Mouse (Mus musculus): ENCODE results near the gene Btaf1. TPM values are rescaled to one million over a fixed set of nuclear protein-coding genes. Genes with fewer than 3 reads are reported as not detected.

Btaf1 gene
- 11.0 and 12.3 TPM in 2 replicates for polyA plus RNA-seq (2015; fragmentation: Nextera tagmentation; extraction: Ambion mirVana)

DNA sequence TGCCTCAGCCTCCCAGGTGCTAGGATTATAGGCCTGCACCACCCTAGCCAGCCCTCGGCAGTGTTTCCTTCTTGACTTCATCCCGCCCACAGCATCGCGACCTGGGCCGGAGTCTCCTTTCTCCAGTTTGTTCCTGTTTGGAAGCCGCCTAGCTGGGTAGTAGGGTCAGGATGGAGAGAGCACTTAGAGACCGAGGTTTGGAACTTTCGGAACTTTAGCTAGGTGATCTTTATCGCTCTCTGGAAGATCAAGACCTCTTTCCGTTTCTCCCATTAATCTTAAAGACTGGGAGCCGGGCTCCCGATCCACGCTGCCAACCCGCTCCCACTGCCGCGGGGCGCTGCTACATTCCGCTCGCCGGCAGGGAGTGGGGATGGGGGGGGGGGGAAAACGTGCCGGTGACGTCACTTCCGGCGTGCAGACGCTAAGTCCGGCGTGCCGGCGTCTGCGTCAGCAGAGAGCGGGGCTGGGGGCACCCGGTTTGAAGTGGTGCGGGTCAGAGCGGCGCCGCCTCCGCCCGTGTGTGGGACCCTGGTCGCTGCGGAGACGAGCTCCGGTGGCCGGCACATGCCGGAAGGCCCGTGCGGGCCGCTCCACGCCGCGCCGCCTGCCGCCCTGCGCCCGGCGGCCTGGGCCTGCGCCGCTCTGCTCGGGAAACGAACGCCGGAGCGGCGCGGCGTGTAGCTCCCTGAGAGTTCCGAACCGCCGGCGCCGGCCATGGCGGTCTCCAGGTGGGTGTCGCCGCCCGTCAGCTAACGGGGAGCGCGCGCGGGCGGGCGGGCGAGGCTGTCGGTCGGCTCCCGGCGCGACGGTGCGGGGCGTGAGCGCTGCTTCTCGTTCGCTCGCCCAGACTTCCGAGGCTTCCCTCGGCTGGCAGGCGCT, at the start of gene Btaf1:
TSS of gene Btaf1 (plus strand) at position 409 of the 882 bp plus-strand sequence.
- Histone ChIP-seq H3K9ac (peak within 1 kb of the TSS; percentile 89), H3K27me3 (no peaks in the 10 kb centered on the region), H3K4me1 (peaks cover 26% of the 10 kb centered on the region), H3K4me2 (peak within 1 kb of the TSS; percentile 87), H3K36me3 (ENCODE audit: poor library complexity, severe bottlenecking) (no peaks in the 10 kb centered on the region), H3K4me3 (peak within 1 kb of the TSS; percentile 95), H3K27ac (peak within 1 kb of the TSS; percentile 88), H3K9me3 (replicated peaks) (no peaks in the 10 kb centered on the region)
- ATAC-seq: peak; percentile 98
- under 1% methylated on average over 98 of the region's 98 CpGs for WGBS

DNA sequence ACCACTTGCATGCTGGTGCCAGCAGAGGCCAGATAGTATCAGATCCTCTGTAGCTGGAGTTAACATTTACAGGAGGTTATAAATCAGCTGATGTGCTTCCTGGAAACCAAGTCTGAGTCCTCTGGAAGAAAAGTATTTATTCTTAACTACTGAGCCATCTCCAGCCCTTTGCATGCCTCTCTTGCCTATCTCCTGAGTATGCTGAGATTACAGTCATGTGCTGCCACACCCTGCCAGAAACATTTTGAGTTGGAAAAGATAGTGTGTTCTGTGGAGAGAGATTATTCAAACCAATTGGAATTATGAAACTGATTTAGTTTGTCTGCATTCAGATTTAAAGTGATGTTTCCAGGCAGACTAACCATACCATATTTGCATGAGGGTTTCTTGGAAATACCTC, 48.5 kb upstream of the Btaf1 start:
- peaks cover 85% of the 10 kb centered on the region for H3K36me3 ChIP-seq (ENCODE audit: poor library complexity, severe bottlenecking)
- no peak for ATAC-seq

DNA sequence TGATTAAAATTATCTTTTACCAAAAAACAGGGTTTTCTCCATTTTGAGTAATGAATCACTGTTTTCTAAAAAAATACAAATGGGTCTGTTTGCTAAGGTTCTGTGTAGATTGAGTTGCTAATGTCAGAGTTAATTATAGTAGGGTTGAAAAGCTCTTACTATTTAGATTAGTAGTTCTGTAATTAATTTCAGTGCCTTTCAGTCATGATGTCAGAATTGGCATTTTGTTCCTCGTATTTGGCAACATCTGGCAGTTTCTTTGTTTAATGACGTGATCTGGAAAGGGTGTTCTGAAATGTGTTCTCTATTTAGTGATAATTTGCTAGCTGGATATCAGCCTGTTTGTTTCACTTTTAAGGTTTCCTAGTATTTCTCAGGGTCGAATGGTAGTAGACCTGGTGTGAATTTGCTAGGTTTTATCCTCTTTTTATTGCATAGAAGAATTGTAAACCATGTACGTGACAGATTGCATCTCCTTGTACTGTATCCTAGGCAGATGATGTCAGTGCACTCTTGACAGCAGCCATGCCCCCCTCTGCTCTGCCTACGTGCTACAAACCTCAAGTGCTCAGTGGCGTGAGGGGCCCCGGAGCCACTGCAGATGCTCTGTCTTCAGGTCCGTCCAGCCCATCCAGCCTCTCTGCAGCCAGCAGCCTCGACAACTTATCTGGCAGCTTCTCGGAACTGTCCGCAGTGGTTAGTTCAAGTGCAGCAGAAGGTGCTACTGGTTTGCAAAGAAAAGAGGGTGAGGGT, 47.0 kb upstream of the Btaf1 start:
- no peaks in the 10 kb centered on the region for H3K27me3 ChIP-seq
- H3K36me3 ChIP-seq (ENCODE audit: poor library complexity, severe bottlenecking): peaks cover 88% of the 10 kb centered on the region
- 0 out of 2 replicates have a peak, but pooled peaks cover 3% of the 10 kb centered on the region for H3K4me1 ChIP-seq
- no peaks in the 10 kb centered on the region for H3K9me3 ChIP-seq (replicated peaks)
- 74% methylated on average over 11 of the region's 11 CpGs for WGBS
- H3K9ac ChIP-seq: no peak overlapping the region
- ATAC-seq: peak; percentile 57; the same call in 1 of the 2 replicates
- no peak overlapping the region for H3K4me2 ChIP-seq
- H3K27ac ChIP-seq: no peak overlapping the region
- no peak overlapping the region for H3K4me3 ChIP-seq

More for the DNA sequence above, 48.5 kb upstream of the Btaf1 start:
- no peaks in the 10 kb centered on the region for H3K27me3 ChIP-seq
- H3K9me3 ChIP-seq (replicated peaks): no peaks in the 10 kb centered on the region
- H3K4me2 ChIP-seq: no peak overlapping the region
- H3K9ac ChIP-seq: no peak overlapping the region
- H3K4me1 ChIP-seq: 0 out of 2 replicates have a peak, but pooled peaks cover 3% of the 10 kb centered on the region
- H3K4me3 ChIP-seq: no peak overlapping the region
- no peak overlapping the region for H3K27ac ChIP-seq

- H3K27me3 ChIP-seq: no peaks in the 10 kb centered on the region
- H3K9ac ChIP-seq: no peak overlapping the region
- H3K27ac ChIP-seq: no peak overlapping the region
- H3K4me1 ChIP-seq: 0 out of 2 replicates have a peak, but pooled peaks cover 3% of the 10 kb centered on the region
- 77% methylated on average over 6 of the region's 6 CpGs for WGBS
- H3K4me2 ChIP-seq: no peak overlapping the region
- ATAC-seq: peak; percentile 24; the same call in 1 of the 2 replicates
- H3K36me3 ChIP-seq (ENCODE audit: poor library complexity, severe bottlenecking): peaks cover 89% of the 10 kb centered on the region
- H3K9me3 ChIP-seq (replicated peaks): no peaks in the 10 kb centered on the region
- H3K4me3 ChIP-seq: no peak overlapping the region
Measured at GRCm38 (mm10) chr19:36883119-36883518, 42.8 kb upstream of the Btaf1 start.

GRCm38 (mm10) chr19:36886316-36886715, 39.6 kb upstream of the Btaf1 start:
- no peak for ATAC-seq
- H3K4me3 ChIP-seq: no peak overlapping the region
- H3K4me2 ChIP-seq: no peak overlapping the region
- 73% methylated on average over 2 of the region's 2 CpGs for WGBS
- peaks cover 96% of the 10 kb centered on the region for H3K36me3 ChIP-seq (ENCODE audit: poor library complexity, severe bottlenecking)
- H3K27ac ChIP-seq: no peak overlapping the region
- H3K27me3 ChIP-seq: no peaks in the 10 kb centered on the region
- no peak overlapping the region for H3K9ac ChIP-seq
- H3K9me3 ChIP-seq (replicated peaks): no peaks in the 10 kb centered on the region
- no peaks in the 10 kb centered on the region for H3K4me1 ChIP-seq

- ATAC-seq: no peak
- H3K9ac ChIP-seq: no peak overlapping the region
- H3K27me3 ChIP-seq: no peaks in the 10 kb centered on the region
- no peaks in the 10 kb centered on the region for H3K4me1 ChIP-seq
- H3K9me3 ChIP-seq (replicated peaks): no peaks in the 10 kb centered on the region
- H3K4me2 ChIP-seq: no peak overlapping the region
- H3K36me3 ChIP-seq (ENCODE audit: poor library complexity, severe bottlenecking): peaks cover 90% of the 10 kb centered on the region
- no peak overlapping the region for H3K27ac ChIP-seq
- H3K4me3 ChIP-seq: no peak overlapping the region
- 85% methylated on average over 3 of the region's 3 CpGs for WGBS
Measured at GRCm38 (mm10) chr19:36887706-36888105, 38.2 kb upstream of the Btaf1 start.

DNA sequence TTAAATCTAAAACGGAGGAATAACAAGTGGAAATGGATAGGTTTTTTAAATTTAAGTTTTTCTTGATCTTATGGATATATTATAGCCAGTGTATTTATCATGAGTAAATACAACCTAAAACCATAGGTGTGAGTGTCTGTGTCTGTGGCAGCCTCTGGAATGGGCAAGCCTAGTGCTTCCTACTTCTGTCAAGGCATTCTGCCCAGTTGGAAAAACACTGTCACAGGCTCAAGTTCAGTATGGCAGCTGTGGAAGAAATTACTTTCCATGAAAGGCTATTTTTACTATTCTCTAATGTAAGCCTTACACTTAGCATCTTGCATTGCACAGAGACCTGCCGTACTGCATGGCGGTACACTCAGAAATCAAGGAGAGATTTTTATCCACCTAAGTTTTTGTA, 34.1 kb upstream of the Btaf1 start:
- Histone ChIP-seq H3K4me2 (no peak overlapping the region), H3K9me3 (replicated peaks) (no peaks in the 10 kb centered on the region), H3K9ac (no peak overlapping the region), H3K27ac (no peak overlapping the region), H3K4me1 (peaks cover 14% of the 10 kb centered on the region), H3K36me3 (ENCODE audit: poor library complexity, severe bottlenecking) (peaks cover 72% of the 10 kb centered on the region), H3K27me3 (no peaks in the 10 kb centered on the region), H3K4me3 (no peak overlapping the region)
- 96% methylated on average over 3 of the region's 3 CpGs for WGBS
- ATAC-seq: no peak

DNA sequence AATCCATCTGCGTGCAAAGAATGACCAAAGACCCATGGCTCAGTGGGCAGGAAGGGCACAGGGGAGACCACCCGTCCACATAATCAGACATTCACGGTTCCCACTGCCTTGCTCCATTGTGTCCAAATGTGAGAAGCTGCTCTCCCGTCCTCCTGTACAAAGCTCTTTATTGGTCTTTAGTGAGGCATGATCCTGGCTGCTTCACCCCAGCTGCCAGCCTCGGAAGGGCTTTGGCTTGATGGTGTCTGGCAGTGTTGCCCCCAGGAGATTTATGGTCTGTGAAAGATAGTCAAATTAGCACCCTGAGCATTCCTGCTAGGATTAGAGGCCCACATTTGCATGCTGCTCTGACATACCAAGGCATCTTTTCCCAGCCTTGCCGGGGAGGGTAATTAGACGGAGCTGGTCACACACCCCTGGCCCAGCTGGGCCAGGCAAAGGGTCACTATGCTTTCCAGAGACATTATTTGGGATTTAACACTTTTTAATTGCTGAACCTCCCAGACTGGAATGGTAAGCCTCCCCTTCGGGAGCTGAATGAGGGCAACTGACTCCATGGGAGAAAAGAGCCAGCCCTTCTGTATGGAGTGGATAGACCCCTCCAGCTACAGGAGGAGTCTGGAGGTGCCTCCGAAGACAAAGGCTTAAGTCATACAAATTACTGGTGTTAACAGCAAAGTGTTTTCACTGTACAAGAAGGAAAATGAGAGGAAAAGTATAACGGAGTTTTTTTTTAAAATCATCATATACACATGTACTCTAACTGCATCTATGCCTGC, 28.9 kb upstream of the Btaf1 start:
- Histone ChIP-seq H3K36me3 (ENCODE audit: poor library complexity, severe bottlenecking) (peaks cover 22% of the 10 kb centered on the region), H3K4me3 (no peak overlapping the region), H3K4me1 (peaks cover 22% of the 10 kb centered on the region), H3K27ac (peak overlapping the region; percentile 76), H3K9ac (peak overlapping the region; percentile 36; the same call in 1 of the 2 replicates), H3K27me3 (no peaks in the 10 kb centered on the region), H3K9me3 (replicated peaks) (no peaks in the 10 kb centered on the region), H3K4me2 (peak overlapping the region; percentile 3; the same call in 1 of the 2 replicates)
- 2% methylated on average over 10 of the region's 10 CpGs for WGBS
- ATAC-seq: peak; percentile 86

- Histone ChIP-seq H3K36me3 (ENCODE audit: poor library complexity, severe bottlenecking) (peaks cover 20% of the 10 kb centered on the region), H3K27ac (no peak overlapping the region; the same call in 1 of the 2 replicates), H3K4me1 (peaks cover 22% of the 10 kb centered on the region), H3K4me2 (no peak overlapping the region), H3K9ac (no peak overlapping the region), H3K9me3 (replicated peaks) (no peaks in the 10 kb centered on the region), H3K27me3 (no peaks in the 10 kb centered on the region), H3K4me3 (no peak overlapping the region)
- WGBS: 41% methylated on average over 9 of the region's 9 CpGs
- 0 out of 2 replicates have a peak, but pooled peaks have one; percentile 36 for ATAC-seq
Measured at GRCm38 (mm10) chr19:36897778-36898177, 28.1 kb upstream of the Btaf1 start.

DNA sequence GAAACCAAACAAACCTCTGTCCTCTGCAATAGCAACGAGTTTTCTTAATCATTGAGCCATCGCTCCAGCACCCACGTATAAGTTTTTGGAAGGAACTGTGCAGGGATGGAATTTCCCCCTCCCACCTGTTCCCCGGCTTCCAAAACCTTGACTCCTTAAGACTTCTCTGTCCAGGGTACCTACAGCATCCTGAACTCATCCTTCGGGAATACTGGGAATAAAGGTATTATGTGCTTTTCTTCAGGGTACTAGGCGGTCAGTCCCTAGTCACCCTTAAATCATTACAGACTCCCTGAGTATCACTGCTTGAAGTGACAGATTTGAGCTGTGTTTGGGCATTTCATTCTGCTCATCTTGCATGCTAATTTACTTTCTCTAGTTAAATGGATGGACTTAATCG, 22.5 kb upstream of the Btaf1 start:
- Histone ChIP-seq H3K4me1 (peaks cover 15% of the 10 kb centered on the region), H3K4me3 (peak overlapping the region; percentile 50), H3K36me3 (ENCODE audit: poor library complexity, severe bottlenecking) (no peaks in the 10 kb centered on the region), H3K4me2 (peak overlapping the region; percentile 76), H3K27ac (peak overlapping the region; percentile 76), H3K27me3 (no peaks in the 10 kb centered on the region), H3K9me3 (replicated peaks) (no peaks in the 10 kb centered on the region), H3K9ac (0 out of 2 replicates have a peak overlapping the region, but pooled peaks have one; percentile 75)
- ATAC-seq: no peak
- 26% methylated on average over 7 of the region's 7 CpGs for WGBS

- ATAC-seq: peak; percentile 93
- Histone ChIP-seq H3K36me3 (ENCODE audit: poor library complexity, severe bottlenecking) (no peaks in the 10 kb centered on the region), H3K4me3 (peak overlapping the region; percentile 50), H3K27me3 (no peaks in the 10 kb centered on the region), H3K9me3 (replicated peaks) (no peaks in the 10 kb centered on the region), H3K27ac (peak overlapping the region; percentile 76), H3K4me1 (peaks cover 15% of the 10 kb centered on the region), H3K4me2 (peak overlapping the region; percentile 76), H3K9ac (peak overlapping the region; percentile 75)
- WGBS: 1% methylated on average over 41 of the region's 41 CpGs
Measured at GRCm38 (mm10) chr19:36904211-36905007, 21.5 kb upstream of the Btaf1 start.

Measured in forebrain, embryonic 13.5 days (tissue).